Mouse (Mus musculus): ENCODE measurements around the gene Apbb2.

- no peak for TF ChIP-seq CTCF (IDR thresholded peaks at IDR 0.05; ENCODE audit: borderline replicate concordance, extremely low read depth, insufficient read depth, insufficient read length)
- no peak for TF ChIP-seq POLR2A (IDR thresholded peaks at IDR 0.05; ENCODE audit: borderline replicate concordance, extremely low read depth, insufficient read depth, insufficient read length, poor library complexity, severe bottlenecking)
Measured at GRCm38 (mm10) chr5:66323603-66324002, 295.0 kb downstream of the Apbb2 start.
